Mouse (Mus musculus): ENCODE measurements at regions not wholly inside any gene's neighbourhood (a gene's known extent, or its start where the extent isn't known, plus 50 kb on each side); places are given as distances from the start of the nearest gene placed in this dataset.

- 82% methylated on average over 4 of the region's 4 CpGs for WGBS
- no peak for DNase-seq (ENCODE audit: extremely low read depth, low read depth, low spot score)
- no peak for TF ChIP-seq CTCF (IDR thresholded peaks at IDR 0.05; ENCODE audit: low read depth, low read length)
- no peak for TF ChIP-seq POLR2A (IDR thresholded peaks at IDR 0.05; ENCODE audit: extremely low read depth, insufficient read depth, low read length)
- H3K27me3 ChIP-seq (ENCODE audit: control insufficient read depth, insufficient read depth, low read length): no peaks in the 10 kb centered on the region
- no peak overlapping the region for H3K4me3 ChIP-seq (ENCODE audit: insufficient read depth, low read depth, low read length)
- no peak overlapping the region for H3K9ac ChIP-seq (ENCODE audit: low read depth, low read length)
- no peaks in the 10 kb centered on the region for H3K79me2 ChIP-seq (ENCODE audit: control insufficient read depth, insufficient read depth, low read length)
- no peak overlapping the region for H3K27ac ChIP-seq (replicated peaks; ENCODE audit: insufficient read depth, low read depth, low read length)
- no peaks in the 10 kb centered on the region for H3K4me1 ChIP-seq (ENCODE audit: control insufficient read depth, insufficient read depth, low read length)
- H3K36me3 ChIP-seq (ENCODE audit: control insufficient read depth, insufficient read depth, low read length): no peaks in the 10 kb centered on the region
Observed at GRCm38 (mm10) chr1:148689618-148690017, 1271.5 kb downstream of the Pla2g4a start.

- Histone ChIP-seq H3K4me1 (ENCODE audit: control insufficient read depth, insufficient read depth, low read length) (no peaks in the 10 kb centered on the region), H3K27ac (replicated peaks; ENCODE audit: insufficient read depth, low read depth, low read length) (no peak overlapping the region), H3K36me3 (ENCODE audit: control insufficient read depth, insufficient read depth, low read length) (no peaks in the 10 kb centered on the region), H3K27me3 (ENCODE audit: control insufficient read depth, insufficient read depth, low read length) (no peaks in the 10 kb centered on the region), H3K9ac (ENCODE audit: low read depth, low read length) (no peak overlapping the region), H3K79me2 (ENCODE audit: control insufficient read depth, insufficient read depth, low read length) (no peaks in the 10 kb centered on the region), H3K4me3 (ENCODE audit: insufficient read depth, low read depth, low read length) (no peak overlapping the region)
- TF ChIP-seq CTCF (IDR thresholded peaks at IDR 0.05; ENCODE audit: low read depth, low read length) (no peak), POLR2A (IDR thresholded peaks at IDR 0.05; ENCODE audit: extremely low read depth, insufficient read depth, low read length) (no peak)
- DNase-seq (ENCODE audit: extremely low read depth, low read depth, low spot score): no peak
Observed at GRCm38 (mm10) chr1:148675516-148675915, 1285.6 kb downstream of the Pla2g4a start.

GRCm38 (mm10) chr1:148664409-148664808 is 1296.7 kb downstream of the Pla2g4a start:
- DNase-seq (ENCODE audit: extremely low read depth, low read depth, low spot score): no peak
- Histone ChIP-seq H3K4me1 (ENCODE audit: control insufficient read depth, insufficient read depth, low read length) (no peaks in the 10 kb centered on the region), H3K36me3 (ENCODE audit: control insufficient read depth, insufficient read depth, low read length) (no peaks in the 10 kb centered on the region), H3K27me3 (ENCODE audit: control insufficient read depth, insufficient read depth, low read length) (no peaks in the 10 kb centered on the region), H3K27ac (replicated peaks; ENCODE audit: insufficient read depth, low read depth, low read length) (no peak overlapping the region), H3K9ac (ENCODE audit: low read depth, low read length) (no peak overlapping the region), H3K4me3 (ENCODE audit: insufficient read depth, low read depth, low read length) (no peak overlapping the region), H3K79me2 (ENCODE audit: control insufficient read depth, insufficient read depth, low read length) (no peaks in the 10 kb centered on the region)
- no peak for TF ChIP-seq POLR2A (IDR thresholded peaks at IDR 0.05; ENCODE audit: extremely low read depth, insufficient read depth, low read length)
- TF ChIP-seq CTCF (IDR thresholded peaks at IDR 0.05; ENCODE audit: low read depth, low read length): no peak
- WGBS: 68% methylated on average over 4 of the region's 4 CpGs

- no peak overlapping the region for H3K27ac ChIP-seq (replicated peaks; ENCODE audit: insufficient read depth, low read depth, low read length)
- H3K79me2 ChIP-seq (ENCODE audit: control insufficient read depth, insufficient read depth, low read length): no peaks in the 10 kb centered on the region
- WGBS: 88% methylated on average over 1 of the region's 1 CpGs
- TF ChIP-seq POLR2A (IDR thresholded peaks at IDR 0.05; ENCODE audit: extremely low read depth, insufficient read depth, low read length) (no peak), CTCF (IDR thresholded peaks at IDR 0.05; ENCODE audit: low read depth, low read length) (no peak)
- H3K36me3 ChIP-seq (ENCODE audit: control insufficient read depth, insufficient read depth, low read length): no peaks in the 10 kb centered on the region
- H3K9ac ChIP-seq (ENCODE audit: low read depth, low read length): no peak overlapping the region
- no peak for DNase-seq (ENCODE audit: extremely low read depth, low read depth, low spot score)
- no peaks in the 10 kb centered on the region for H3K27me3 ChIP-seq (ENCODE audit: control insufficient read depth, insufficient read depth, low read length)
- H3K4me3 ChIP-seq (ENCODE audit: insufficient read depth, low read depth, low read length): no peak overlapping the region
- H3K4me1 ChIP-seq (ENCODE audit: control insufficient read depth, insufficient read depth, low read length): no peaks in the 10 kb centered on the region
Observed at GRCm38 (mm10) chr1:148656990-148657389, 1304.1 kb downstream of the Pla2g4a start.
